Mouse (Mus musculus) spleen, postnatal 10 days (tissue): Measurements from ENCODE around the gene 1700109H08Rik.
"Not testable (repeated sequence)": the region's sequence is repeated elsewhere in the genome, so short reads cannot be mapped to it uniquely, and the experiment has no call there.

Experiments
- DNase-seq, 2 experiments: peaks; one replicate each; pipeline ENCODE4 v3.0.0; 2021 to 2022; ENCODE audit warnings: low spot score in 2 of 2

The 1700109H08Rik gene

GRCm38 (mm10) chr5:3571266-3571665 lies at the start of gene 1700109H08Rik:
1700109H08Rik (plus strand) TSS chr5:3571566.
- DNase-seq = no peak

- DNase-seq = no peak
These were observed 49.6 kb upstream of the 1700109H08Rik start for GRCm38 (mm10) chr5:3521741-3522140.

GRCm38 (mm10) chr5:3522826-3523225 lies 48.5 kb upstream of the 1700109H08Rik start:
- no peak for DNase-seq

- no peak for DNase-seq
These were observed 44.2 kb upstream of the 1700109H08Rik start for GRCm38 (mm10) chr5:3527041-3527691.

GRCm38 (mm10) chr5:3529585-3530189 lies 41.7 kb upstream of the 1700109H08Rik start:
- no peak for DNase-seq

GRCm38 (mm10) chr5:3532048-3532447 lies 39.3 kb upstream of the 1700109H08Rik start:
- not testable (repeated sequence) for DNase-seq

- DNase-seq = no peak
These were observed 34.7 kb upstream of the 1700109H08Rik start for GRCm38 (mm10) chr5:3536592-3537212.

- DNase-seq = no peak
These were observed 32.6 kb upstream of the 1700109H08Rik start for GRCm38 (mm10) chr5:3538505-3539472.

- no peak for DNase-seq
These were observed 29.5 kb upstream of the 1700109H08Rik start for GRCm38 (mm10) chr5:3541871-3542270.

GRCm38 (mm10) chr5:3543629-3544479 lies 27.5 kb upstream of the 1700109H08Rik start, which contains the start of gene Fam133b:
Fam133b (plus strand) TSS chr5:3543833.
- DNase-seq = peak; percentile 98 to 99

GRCm38 (mm10) chr5:3544480-3544769 lies 26.9 kb upstream of the 1700109H08Rik start:
- no peak for DNase-seq

- DNase-seq = no peak
These were observed 25.1 kb upstream of the 1700109H08Rik start for GRCm38 (mm10) chr5:3546226-3546625.

GRCm38 (mm10) chr5:3551481-3551880 lies 19.9 kb upstream of the 1700109H08Rik start:
- DNase-seq = no peak

GRCm38 (mm10) chr5:3554198-3554597 lies 17.2 kb upstream of the 1700109H08Rik start:
- DNase-seq = no peak

GRCm38 (mm10) chr5:3574825-3575224 lies 3.5 kb downstream of the 1700109H08Rik start:
- no peak for DNase-seq

- DNase-seq = no peak
These were observed 6.6 kb downstream of the 1700109H08Rik start for GRCm38 (mm10) chr5:3577939-3578338.

- no peak for DNase-seq
These were observed 7.7 kb downstream of the 1700109H08Rik start for GRCm38 (mm10) chr5:3579066-3579465.

- peak; percentile 88 to 94 for DNase-seq
These were observed 24.5 kb downstream of the 1700109H08Rik start, which contains the start of gene Pex1 for GRCm38 (mm10) chr5:3595693-3596398. Pex1 (plus strand) TSS chr5:3596066.

- peak; percentile 77 to 84 for DNase-seq
These were observed 25.0 kb downstream of the 1700109H08Rik start, which contains the start of gene Rbm48 for GRCm38 (mm10) chr5:3596399-3596766. Rbm48 (minus strand) TSS chr5:3596585.

- DNase-seq = no peak
These were observed 25.8 kb downstream of the 1700109H08Rik start for GRCm38 (mm10) chr5:3597171-3597570.
